Mouse (Mus musculus) adipose tissue, adult 10 weeks (tissue): Measurements from ENCODE around the gene Ppm1g. TPM values are rescaled to one million over a fixed set of nuclear protein-coding genes. Genes with fewer than 3 reads are reported as not detected.

Experiments used
- polyA plus RNA-seq: library from polyadenylated mRNA; stranded (reverse); fragments of 350-450 nt; fragmentation: Illumina TruSeq; extraction: RNeasy Lipid Tissue Mini Kit (QIAGEN cat#74804); gene quantifications from one replicate; pipeline ENCODE4 v1.2.3, GENCODE M21; 2014; ENCODE audit warnings: low read depth, low replicate concordance

Ppm1g gene
- polyA plus RNA-seq, result 74.3 TPM

DNA sequence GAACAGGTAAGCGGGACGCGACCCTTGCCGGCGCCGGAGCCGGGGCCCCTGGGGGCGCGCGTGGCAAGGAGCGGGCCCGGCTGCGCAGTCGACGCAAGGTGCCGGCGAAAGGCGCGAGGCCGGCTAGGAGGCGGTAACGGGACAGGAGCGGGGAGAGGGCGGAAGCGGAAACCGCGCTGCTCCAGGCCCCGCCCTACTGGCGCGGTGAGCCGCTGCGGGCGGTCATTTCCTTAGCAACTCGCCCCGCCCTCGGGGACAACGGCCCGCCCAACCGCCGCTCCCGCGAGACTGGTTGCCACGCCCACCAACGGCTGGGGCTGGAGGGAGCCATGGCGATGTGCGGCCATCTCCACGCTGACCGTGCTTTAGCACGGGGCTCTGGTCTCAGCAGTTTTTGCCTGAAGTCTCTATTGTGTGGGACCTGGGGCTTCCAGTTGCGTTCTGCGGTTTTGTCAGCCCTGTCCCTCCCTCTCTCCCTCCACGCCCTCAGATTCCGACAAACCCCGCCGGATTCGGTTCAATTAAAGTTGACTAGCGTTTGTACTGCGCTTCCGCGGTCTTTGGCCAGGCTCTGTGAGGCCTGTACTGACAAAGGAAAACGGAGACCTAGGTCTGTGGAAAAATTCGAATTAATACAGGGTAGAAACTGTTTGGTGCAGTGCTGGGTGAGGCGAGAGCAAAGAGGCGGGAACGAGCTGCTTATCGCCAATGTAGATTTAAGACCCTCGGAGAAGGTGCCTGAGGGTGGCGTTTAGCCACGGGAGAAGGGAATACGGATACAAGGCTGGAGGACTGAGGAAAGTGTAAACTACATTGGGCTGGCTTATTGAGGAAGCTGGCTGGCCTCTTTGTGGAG, at the start of gene Ppm1g:
Ppm1g (minus strand) TSS at position 240 of the 856 bp plus-strand sequence.

DNA sequence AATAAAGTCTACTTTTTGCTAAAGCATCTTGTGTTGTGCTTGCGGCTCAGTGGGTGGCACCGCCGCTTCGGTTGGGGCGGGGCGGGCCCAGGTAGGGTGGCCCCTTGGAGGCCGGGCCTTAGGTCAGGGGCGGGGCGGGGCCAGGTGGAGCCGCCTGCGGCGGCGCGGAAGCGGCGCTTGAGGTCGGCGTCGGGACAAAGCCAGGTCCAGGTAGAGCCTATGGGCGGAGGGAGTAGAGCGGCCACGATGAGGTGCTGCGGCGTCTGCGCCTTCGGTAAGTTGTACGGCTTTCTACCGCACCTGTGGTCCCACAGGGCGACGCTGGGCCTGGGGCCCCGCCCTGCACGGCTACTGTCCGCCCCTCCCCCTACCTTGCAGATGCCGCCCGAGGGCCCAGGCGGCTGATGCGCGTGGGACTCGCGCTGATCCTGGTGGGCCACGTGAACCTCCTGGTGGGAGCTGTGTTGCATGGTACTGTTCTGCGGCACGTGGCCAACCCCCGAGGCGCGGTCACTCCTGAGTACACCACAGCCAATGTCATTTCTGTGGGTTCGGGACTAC, 31.1 kb upstream of the Ppm1g start, which contains the start of gene Krtcap3:
Krtcap3 (plus strand) TSS at position 151 of the 561 bp plus-strand sequence.

GRCm38 (mm10) chr5:31240637-31241521, 20.4 kb upstream of the Ppm1g start, which contains the start of the genes Nrbp1 and Gm9970:
Gene Nrbp1, plus strand, starts transcription at chr5:31240864.
Gene Gm9970, minus strand, starts transcription at chr5:31241232.

GRCm38 (mm10) chr5:31201742-31202590, 18.5 kb downstream of the Ppm1g start, which contains the start of gene Zfp513:
Gene Zfp513, minus strand, starts transcription at chr5:31202303.

GRCm38 (mm10) chr5:31192939-31193630, 27.4 kb downstream of the Ppm1g start, which contains the start of the genes Snx17 and Eif2b4:
Gene Snx17, plus strand, starts transcription at chr5:31193227.
Gene Eif2b4, minus strand, starts transcription at chr5:31193430.

DNA sequence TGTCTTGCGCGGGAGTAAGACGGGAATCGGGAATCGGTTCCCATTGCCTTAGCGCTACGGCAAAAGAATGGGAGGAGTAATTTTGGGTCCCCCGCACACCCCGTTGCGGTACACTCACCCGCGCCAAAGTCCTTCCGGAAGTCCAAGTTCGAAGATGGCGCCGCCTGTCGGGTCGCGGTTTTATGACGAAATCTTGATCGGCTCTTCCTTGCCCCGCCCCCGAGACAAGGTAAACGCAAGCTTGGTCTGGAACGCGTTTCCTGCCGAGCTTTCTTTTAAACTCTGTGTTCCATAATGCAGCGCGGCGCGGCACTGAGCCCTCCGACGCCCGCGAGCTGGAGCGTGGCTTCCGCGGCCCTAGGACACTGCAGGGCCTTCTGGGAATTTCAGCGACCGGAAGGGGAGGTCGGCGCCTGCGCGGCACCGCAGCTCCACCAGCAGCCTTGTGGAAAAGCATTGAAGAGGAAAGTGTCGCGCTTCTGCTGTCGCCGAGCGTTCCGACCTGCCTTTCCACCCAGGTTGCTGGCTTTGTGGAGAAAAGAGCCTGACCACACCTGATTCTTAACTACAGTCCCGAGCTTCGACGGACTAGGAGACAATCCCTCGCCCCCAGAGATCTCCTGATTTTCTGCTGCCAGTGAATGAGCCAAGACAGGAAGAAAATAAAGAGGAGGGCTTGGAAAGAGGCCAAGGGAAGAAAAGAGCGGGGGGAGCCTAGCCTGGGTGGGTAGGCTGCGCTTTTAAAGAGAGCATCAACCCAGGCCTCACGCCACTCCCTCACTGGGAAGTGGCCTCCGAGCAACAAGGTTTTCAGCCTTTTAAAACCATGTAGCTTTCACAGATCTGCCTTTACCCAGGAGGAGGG, 40.5 kb downstream of the Ppm1g start, which contains the start of the genes Gm29609 and Gtf3c2:
Gm29609 (minus strand) TSS at position 146 of the 865 bp plus-strand sequence.
Gtf3c2 (minus strand) TSS at position 379 of the 865 bp plus-strand sequence.

DNA sequence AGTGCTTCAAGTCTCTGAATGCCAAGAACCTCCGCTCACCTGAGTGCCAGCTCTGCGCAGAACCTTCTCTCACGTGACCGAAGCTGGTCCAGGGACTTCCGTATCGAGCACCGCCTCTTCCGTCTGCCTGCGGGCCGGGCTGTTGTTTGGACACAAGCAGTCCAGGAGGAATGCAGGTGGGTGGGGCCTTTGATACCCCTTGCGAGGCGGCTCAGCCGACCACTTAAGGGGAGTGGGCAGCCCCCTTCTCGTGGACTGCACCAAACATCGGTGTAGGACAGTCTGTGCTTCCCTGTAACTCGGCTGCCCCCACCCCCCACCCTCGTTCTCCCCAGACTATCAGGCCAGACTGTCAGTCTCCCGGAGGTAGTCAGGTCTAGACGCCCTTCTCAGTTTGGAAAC, 66.3 kb downstream of the Ppm1g start, which contains the start of gene Mpv17:
Mpv17 (minus strand) TSS at position 100 of the 402 bp plus-strand sequence.

Other genes starting within 250 kb of the Ppm1g start
- gene Atraid, start 172.4 kb downstream of the Ppm1g start, polyA plus RNA-seq, result 188 TPM
- 17.8 TPM for gene Slc5a6, start 171.8 kb downstream of the Ppm1g start, polyA plus RNA-seq
- gene Cad, start 165.9 kb downstream of the Ppm1g start, polyA plus RNA-seq, result 109 TPM
- gene Dnajc5g, start 114.4 kb downstream of the Ppm1g start, polyA plus RNA-seq, result 2.3 TPM
- 8.9 TPM for gene Slc30a3, start 112.5 kb downstream of the Ppm1g start, polyA plus RNA-seq
- not detected for gene Trim54, start 104.0 kb downstream of the Ppm1g start, polyA plus RNA-seq
- gene Ucn, start 81.9 kb downstream of the Ppm1g start, polyA plus RNA-seq, result not detected
- 65.2 TPM for gene Mpv17, start 66.4 kb downstream of the Ppm1g start, polyA plus RNA-seq
- gene Gm29609, start 40.8 kb downstream of the Ppm1g start, polyA plus RNA-seq, result 2.0 TPM
- 56.6 TPM for gene Gtf3c2, start 40.5 kb downstream of the Ppm1g start, polyA plus RNA-seq
- 78.8 TPM for gene Snx17, start 27.5 kb downstream of the Ppm1g start, polyA plus RNA-seq
- gene Eif2b4, start 27.3 kb downstream of the Ppm1g start, polyA plus RNA-seq, result 34.0 TPM
- gene Zfp513, start 18.4 kb downstream of the Ppm1g start, polyA plus RNA-seq, result 17.7 TPM
- 83.1 TPM for gene Nrbp1, start 20.2 kb upstream of the Ppm1g start, polyA plus RNA-seq
- gene Gm9970, start 20.5 kb upstream of the Ppm1g start, polyA plus RNA-seq, result not detected
- gene Krtcap3, start 31.0 kb upstream of the Ppm1g start, polyA plus RNA-seq, result 18.2 TPM
- 45.4 TPM for gene Ift172, start 70.4 kb upstream of the Ppm1g start, polyA plus RNA-seq
- 6.8 TPM for gene Fndc4, start 75.4 kb upstream of the Ppm1g start, polyA plus RNA-seq
- 0.50 TPM for gene Gckr, start 76.8 kb upstream of the Ppm1g start, polyA plus RNA-seq
- 22.9 TPM for gene Zfp512, start 231.7 kb upstream of the Ppm1g start, polyA plus RNA-seq